Mouse (Mus musculus): ENCODE measurements around the gene Csrnp3.

DNA sequence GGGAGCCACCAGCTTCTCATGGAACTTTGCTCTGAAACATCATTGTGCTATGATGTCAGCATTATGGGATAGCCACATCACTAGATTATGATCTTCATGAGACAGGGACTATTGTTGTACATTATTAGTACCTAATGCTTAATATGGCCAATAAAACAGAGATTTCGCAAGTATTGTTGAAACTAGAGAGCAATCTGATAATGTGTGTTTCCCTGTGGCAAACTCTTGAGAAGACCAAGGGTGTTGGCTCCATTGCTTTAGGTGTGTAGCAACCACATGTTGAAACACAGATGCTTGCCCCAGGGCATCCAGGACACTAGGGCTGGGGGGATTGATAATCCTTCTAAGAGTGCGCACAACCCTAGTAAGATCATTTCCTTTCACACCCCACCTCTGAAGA lies 235.2 kb downstream of the Csrnp3 start:
- TF ChIP-seq CTCF (IDR thresholded peaks at IDR 0.05 in 2 of 3, conservative IDR thresholded peaks at IDR 0.05 in 1 of 3; ENCODE audit: control insufficient read depth in 1 of 3, insufficient read depth in 1 of 3, low read depth in 2 of 3, low read length in 3 of 3, poor library complexity in 1 of 3, severe bottlenecking in 1 of 3) (no peak), E2F4 (IDR thresholded peaks at IDR 0.05; ENCODE audit: borderline replicate concordance, low read depth, low read length) (no peak), ETS1 (IDR thresholded peaks at IDR 0.05; ENCODE audit: low read depth, low read length) (no peak), MYC (IDR thresholded peaks at IDR 0.05; ENCODE audit: low read depth, low read length) (no peak), MAZ (IDR thresholded peaks at IDR 0.05; ENCODE audit: low read depth, low read length) (no peak), TBP (IDR thresholded peaks at IDR 0.05; ENCODE audit: low read depth, low read length) (no peak)
